Mouse (Mus musculus) frontal cortex, postnatal 36 days (tissue): Measurements from ENCODE around the gene Sde2.
A peak's percentile ranks its signal among the peaks of the same experiment; 100 is the strongest.
"Not testable (repeated sequence)": the region's sequence is repeated elsewhere in the genome, so short reads cannot be mapped to it uniquely, and the experiment has no call there.

ENCODE experiments used
- DNase-seq, 2 experiments: peaks; one replicate each; pipeline ENCODE4 v3.0.0; 2022; ENCODE audit warnings: low spot score in 2 of 2

Gene Sde2

DNA sequence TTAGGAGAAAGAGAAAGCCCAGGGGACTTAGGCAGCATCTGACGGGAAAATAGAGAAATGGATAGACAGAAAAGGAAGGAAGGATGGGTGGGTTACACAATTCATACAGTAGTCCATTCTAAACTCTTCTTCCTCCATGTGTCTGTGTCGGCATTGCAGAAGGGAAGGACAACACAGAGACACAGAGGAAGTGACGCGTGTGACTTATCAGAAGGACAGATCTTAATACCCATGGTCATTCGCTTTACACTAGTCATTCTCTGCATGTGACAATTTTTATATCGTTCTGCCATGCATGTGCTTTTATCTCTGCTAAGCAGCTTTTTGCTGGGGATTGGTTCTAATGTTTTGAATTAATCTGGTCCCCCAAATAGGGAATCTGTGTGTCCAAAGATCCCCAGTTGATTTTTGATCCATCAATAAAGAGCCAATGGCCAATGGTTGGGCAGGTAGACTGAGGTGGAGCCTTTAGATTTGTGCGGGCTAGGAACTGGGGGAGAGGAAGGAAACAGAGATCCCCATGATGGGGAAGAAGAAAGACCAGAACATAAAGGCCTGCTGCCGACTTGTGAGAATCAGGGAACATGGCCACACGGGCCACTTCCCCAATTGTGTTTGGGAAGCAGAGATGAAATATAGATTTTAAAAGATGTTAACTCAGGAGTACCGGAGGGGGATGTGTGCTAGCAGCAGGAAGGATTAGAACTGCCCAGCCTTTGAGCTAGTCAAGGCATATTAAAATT lies 15.5 kb upstream of the Sde2 start:
- no peak for DNase-seq

DNA sequence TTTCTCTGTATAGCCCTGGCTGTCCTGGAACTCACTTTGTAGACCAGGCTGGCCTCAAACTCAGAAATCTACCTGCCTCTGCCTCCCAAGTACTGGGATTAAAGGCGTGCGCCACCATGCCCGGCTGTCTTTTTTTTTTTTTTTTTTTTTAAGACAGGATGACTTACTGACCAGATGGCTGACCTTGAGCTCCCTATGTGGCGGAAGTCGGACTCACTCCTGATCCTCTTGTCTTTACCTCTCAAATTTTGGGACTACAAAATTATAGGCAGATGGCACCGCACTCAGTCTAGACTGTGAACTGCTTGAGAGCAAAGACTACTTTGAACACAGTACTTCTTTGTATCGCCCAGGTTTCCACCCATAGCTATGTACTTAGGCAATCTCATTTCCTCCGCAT lies 14.5 kb upstream of the Sde2 start:
- not testable (repeated sequence) for DNase-seq

DNA sequence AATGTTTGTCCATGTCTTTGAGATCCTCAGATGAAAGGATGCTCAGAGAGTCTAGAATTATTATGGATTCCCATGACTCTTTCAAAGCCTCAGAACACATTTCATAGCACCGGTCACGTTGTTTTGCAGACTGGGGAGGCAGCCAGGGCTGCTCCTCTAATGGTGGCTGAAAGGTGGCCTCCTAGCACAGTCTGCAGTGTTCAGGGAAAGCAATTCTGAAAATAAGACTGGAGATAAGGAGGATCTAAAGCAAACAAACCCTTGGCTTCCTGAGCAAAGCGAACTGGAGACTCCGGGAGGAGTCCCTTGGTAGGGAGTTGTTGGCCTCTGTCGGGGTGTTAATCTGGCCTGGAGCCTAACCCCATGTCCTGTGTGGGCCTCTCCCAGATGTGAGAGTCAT lies 13.7 kb upstream of the Sde2 start:
- DNase-seq: no peak

DNA sequence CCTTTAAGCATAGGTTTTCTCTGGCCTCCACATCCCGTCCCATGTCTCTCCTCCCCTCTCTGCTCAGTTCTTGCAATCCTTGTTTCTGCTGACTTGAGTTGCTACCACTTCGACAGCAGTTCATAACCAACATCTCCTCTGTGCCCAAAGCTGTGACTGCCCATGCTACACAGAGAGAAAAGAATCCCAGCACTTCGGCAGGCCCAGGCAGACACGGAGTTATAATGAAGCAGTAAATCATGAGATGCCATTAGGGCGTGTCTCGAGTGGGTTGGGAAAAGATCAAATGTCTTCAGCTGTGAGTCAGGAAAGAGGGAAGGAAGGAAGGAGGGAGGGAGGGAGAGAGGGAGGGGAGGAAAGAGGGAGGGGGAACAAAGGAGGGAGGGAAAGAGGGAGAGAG lies 12.9 kb upstream of the Sde2 start:
- DNase-seq: no peak

DNA sequence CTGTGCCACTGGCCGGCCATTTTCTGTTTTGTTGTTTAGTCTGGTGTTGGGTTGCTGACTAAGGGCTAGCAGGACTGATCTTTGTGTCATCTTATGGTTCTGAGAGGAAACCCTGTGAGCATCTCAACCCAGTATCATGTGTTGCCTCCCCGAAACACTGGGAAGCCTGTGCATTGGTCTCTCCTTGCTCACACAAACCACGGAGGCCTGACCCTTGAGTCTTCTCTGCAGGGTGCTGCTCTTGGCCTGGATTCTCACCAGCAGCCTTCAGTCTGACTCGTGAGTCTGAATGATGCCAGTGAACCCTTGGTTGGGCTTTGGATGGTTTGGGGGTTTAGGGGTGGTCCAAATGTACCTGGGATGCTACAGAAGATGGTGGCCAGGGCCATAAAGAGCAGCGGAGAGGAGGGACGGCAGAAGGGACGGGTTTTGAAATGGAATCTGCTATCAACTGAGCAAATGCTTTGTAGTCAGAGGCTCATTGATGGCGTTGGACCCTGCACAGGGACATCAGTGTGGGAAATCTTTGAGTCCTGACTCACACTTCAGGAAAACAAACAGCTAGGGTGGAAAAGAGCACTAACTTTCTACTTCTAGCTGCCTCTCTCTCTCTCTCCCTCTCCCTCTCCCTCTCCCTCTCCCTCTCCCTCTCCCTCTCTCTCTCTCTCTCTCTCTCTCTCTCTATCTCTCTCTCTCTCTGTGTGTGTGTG lies 11.6 kb upstream of the Sde2 start:
- no peak for DNase-seq

DNA sequence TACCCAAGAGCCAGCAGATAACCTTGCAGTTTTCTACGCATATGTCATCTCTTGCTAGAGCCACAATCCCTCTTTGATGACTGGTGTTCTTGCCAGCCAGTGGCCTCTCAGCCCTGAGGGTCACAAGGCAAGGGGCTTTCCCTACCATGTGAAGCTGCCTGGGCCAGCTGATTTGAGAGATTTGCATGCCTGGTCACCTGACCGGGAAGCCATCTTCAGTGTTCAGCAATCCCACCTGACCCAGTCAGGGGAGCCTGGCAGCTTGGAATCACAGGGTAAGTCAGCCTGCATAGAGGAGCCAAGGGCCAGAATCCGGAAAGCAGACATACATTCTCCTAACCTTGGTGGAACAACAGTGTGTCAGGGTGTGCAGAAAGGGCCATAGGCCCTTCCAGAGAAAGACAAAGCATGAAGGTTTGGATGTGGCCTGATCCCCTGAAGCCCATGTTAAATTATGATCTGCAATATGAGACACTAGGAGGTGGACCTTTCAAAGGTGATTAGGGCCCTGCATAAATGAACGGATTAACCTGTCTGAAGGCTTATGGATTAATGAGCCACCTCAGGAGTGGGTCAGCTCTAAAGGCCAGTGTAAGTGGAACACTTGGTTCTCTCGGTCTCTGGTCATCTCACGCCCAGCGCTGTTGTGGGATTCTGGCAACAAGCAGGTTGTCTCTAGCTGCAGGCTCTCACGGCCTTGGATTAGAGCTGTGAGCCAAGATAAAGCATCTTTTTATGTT lies 9.2 kb upstream of the Sde2 start:
- no peak for DNase-seq

DNA sequence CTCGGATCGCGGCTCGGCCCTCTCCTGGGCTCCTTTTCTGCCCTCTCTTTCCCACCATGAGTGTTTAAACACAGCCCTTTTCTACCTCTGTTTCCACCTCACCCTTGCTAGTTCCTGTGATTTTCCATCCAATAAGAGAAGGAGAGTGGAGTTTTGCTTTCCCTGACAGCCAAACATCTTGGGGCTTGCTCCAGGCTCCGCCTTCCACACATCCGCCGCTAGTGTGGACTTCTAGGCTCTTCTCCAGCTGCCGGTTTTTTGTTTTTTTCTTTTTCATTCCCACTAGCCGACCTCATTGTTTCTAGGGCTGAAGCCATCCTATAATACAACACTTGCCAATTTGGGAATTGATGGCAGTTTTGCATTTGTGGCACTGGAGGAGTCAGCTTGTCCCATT lies 2.8 kb upstream of the Sde2 start:
- DNase-seq: peak; percentile 63 to 76

DNA sequence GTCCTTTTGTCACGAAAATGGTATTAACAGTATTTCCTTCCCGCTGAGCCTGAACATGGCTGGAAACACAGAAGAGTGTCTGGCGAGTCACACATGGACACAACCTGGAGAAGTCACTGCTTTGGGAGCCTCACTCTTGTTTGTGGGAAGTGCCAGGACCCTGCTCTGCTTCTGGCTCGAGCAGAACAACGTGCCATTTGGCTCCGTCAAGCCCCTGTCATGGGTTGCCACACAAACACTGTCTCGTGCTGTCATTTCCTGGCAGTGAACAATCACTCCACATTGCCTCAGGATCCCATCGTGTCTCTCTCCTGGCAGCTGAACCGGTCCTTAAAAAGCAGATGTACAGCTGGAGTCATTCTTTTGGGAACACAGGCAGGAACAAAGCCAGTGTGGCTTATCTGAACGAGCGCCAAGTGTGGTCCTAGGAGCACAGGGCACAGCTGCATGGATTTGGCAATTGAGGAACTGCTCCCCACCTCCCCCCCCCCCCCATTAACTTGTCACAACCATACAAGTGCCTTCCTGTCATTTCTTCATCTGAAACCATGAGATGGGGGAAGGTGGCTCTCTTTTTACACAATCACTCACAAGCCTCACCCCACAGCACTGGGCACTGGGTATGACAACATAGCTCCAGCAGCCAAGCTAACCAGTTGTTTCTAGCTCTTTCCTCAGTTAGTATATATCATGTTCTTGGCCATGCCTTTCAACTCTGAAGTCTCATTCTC lies 2.3 kb upstream of the Sde2 start:
- peak; percentile 32 to 41 for DNase-seq

DNA sequence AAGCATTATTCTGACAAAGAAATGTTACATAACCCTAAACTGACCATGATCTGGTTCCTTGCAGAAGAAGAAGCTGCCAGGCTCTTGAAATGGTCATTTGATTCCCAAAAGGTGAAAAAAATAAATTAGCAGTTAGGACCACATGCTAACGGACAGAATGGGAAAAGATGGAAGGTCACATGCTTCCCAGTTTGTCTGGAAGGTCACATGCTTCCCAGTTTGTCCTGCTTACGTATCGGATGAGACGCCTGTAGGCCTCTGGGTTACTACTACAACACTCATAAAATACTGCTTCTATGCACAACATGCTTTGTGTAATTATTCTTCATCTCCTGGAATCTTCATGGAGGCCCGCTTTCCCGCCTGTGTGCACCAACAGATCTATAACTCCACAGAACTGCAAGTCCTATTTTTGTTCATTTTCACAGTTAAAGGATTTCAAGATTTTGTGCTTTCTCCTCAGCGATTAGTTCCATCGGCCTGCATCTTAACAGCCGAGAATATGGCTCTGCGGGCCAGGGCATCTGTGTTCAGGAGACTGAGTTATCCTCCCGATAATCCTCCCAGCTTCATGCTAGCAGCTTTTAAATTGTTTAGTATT lies 1.1 kb upstream of the Sde2 start:
- peak in 1 of 2 experiments; percentile 22 for DNase-seq

DNA sequence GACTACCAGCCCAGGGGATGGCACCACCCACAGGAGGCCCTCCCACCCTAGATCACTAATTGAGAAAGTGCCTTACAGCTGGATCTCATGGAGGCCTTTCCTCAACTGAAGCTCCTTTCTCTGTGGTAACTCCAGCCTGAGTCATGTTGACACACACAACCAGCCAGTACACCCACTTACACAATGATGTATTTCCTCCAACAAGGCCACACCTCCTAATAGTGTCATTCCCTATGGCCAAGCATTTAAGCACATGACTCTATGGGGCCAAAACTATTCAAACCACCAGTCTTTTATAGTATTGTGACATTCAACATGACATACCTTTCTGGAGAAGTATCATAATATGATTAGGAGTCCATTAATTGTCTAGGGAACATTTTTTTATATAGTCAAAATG lies 7.8 kb downstream of the Sde2 start:
- no peak for DNase-seq

DNA sequence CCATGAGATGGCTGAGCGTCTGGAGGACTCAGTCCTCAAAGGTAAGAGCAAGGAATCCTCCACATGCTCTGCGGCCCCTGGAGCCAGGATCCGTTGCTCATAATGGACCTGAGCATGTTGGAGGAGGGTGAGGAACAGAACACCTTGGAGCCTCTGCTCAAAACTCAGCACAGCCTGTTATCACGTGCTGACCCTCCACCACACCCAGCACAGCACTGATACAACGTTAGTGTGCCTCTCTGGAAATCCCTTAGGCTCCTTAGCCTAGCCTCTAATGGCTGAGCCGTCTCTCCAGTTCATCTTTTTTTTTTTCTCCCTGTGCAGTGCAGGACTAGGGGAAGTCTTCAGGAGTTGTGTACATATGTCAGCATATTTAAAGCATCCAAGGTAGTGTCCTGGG lies 9.1 kb downstream of the Sde2 start:
- DNase-seq: no peak

DNA sequence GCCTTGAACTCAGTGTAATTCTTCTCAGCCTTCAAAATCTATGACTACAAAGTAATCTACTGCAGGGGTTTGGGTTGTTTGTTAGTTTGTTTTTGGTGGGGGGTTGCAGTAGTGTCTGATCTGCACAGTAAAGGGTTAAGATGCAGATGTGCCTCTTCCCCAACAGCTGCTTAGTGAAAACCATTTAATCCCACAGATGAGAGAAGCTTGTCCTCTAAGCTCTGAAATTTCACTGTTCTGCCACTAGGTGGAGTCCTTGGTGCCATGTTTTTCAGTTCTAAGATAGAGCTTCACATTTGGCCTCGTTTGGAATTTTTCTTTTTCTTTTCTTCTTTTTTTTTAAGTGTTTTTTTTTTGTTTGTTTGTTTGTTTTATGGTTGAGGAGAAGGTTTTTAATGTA lies 12.7 kb downstream of the Sde2 start:
- DNase-seq: peak in 1 of 2 experiments; percentile 36

DNA sequence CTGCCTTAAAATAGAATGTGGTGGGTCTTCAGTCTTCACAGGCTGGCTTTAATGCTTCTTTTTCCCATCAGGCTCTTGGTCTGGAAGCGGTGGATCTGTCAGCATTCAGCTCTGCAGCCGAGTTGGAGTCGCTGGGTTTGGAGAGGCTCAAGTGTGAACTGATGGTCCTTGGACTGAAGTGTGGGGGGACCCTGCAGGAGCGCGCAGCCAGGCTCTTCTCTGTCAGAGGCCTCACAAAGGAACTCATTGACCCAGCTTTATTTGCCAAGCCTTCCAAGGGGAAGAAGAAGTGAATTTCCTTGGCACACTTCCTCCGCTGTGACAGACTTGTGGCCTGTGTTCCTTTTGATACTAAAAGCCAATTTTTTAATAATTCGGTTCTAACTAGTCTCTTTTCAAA lies 15.1 kb downstream of the Sde2 start:
- DNase-seq: no peak

DNA sequence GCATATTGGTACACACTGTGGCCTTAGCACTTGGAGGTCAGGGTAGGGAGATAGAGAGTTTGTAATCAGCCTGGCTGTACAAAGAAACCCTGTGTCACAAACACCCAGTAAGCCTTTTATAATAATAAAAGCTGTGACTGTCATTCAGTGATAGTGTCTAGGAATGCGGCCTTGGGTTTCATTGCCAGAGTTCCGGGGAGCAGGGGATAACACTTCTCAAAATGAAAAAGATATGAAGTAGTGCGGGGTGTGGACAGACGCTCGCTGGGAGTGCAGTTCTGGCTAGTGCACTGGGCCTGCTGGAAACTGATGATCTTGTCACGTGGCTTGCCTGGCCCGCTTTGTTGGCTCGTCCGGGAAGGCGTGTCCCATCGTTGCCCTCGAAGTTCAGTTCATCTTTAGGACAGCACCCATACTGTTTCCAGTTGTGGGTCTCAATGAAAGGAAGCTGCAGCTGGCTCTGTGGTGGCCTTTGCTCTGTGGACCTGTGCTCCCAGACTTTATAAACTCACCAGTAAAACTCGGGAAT lies 19.3 kb downstream of the Sde2 start:
- DNase-seq: no peak

DNA sequence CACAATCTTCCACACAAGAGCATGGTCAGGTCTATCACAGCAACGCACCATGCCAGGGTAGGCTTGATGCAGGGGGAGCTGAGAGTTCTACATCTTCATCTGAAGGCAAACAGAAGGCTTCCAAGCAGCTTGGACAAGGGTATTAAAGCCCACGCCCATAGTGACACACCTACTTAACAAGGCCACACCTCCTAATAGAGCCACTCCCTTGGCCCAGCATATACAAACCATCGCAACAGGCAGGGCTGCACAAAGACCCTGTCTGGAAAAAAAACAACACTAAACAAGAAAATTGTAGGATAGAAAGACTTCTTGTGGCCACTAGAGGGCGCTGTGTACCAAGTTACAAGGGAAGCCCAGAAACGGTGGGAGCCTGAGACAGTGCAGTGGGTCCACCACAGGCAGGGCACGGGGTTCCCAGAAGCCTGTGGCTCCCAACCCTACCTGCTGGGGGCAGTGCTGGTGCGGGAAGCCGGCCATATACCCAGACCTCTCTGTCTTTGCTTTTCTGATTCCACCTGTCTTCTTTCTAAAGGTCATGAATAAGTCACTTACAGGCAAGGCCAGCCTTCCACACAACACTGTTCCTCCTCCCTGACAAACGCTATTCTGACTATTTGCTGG lies 23.0 kb downstream of the Sde2 start:
- no peak for DNase-seq

DNA sequence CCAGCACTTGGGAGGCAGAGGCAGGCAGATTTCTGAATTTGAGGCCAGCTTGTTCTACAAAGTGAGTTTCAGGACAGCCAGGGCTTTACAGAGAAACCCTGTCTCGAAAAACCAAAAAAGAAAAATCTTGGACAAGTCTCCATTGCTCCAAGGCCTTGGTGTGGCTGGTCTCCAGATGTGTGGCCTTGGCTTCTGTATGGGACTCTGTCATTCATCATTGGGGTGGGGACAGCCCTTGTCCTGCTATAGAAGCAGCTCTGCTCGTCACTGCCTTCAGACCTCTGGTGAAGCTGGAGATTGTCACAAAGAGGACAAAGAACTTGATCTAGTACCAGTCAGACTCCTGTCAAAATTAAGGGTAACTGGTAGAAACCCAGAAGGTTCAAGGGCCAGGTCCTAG lies 23.7 kb downstream of the Sde2 start:
- no peak for DNase-seq

DNA sequence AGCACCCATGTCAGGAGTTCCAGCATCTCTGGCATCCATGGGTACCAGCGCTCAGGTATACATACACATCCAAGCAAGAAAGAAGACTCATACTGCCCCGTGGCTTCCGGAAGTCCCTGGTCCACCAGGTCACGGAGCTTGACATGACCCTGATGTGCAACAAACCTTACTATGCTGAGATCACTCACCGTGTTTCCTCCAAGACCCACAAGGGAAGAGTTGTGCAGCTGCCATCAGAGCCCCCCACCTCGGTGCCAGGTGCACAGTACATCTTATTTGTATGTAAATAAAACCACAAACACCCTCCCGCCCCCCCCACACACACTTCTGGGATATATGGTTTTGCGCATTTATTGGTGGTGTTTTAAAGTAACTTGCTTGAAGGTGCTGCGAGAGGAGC lies 24.2 kb downstream of the Sde2 start:
- DNase-seq: no peak

DNA sequence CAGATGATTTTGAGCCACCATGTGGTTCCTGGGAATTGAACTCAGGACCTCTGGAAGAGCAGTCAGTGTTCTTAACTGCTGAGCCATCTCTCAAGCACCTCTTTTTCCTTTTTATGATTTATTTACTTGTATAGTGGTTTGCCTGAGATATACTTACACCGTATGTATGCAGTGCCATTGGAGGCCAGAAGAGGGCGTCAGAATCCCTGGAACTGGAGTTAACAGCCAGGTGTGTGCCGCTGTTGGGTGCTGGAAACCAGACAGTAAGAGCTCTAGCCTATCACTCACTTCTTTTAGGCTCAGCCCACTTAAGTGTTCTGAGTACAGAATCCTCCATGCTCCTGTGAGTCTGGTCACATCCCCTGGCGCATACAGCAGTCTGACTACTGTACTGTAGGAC lies 26.5 kb downstream of the Sde2 start:
- no peak for DNase-seq

DNA sequence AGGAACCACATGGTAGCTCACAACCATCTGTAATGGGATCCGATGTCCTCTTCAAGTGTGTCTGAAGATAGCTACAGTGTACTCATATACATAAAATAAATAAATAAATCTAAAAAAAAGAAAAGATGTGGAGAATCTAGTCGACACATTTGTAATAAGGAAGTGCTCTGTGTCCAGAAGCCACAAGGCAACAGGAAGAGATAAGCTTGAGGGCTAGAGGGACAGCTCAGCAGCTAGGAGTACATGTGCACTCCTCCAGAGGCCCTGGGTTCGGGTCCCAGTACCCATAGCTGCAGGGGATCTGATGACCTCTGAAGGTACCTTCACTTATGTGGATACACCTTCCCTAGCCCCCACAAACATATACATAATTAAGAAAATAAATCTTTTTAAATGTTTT lies 30.8 kb downstream of the Sde2 start:
- DNase-seq: no peak

DNA sequence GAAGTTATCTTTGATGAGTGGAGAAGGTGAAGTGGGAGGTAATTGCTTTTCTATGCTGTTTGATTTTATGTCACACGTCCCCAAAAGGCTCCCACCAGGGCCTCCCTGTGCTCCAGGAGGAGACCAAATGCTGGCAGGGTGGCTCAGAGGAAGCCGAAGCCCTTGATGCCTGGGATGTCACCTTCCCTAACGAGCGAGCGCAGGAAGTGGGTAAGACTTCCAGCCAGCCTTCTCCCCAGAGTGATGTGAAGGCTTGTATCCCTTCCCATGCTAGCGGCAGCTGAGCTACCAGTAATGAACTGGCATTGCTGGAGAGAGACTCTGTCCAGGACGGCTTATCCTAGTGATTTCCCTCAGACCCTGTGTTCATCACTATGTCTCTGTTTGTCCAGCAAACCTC lies 32.8 kb downstream of the Sde2 start:
- no peak for DNase-seq

DNA sequence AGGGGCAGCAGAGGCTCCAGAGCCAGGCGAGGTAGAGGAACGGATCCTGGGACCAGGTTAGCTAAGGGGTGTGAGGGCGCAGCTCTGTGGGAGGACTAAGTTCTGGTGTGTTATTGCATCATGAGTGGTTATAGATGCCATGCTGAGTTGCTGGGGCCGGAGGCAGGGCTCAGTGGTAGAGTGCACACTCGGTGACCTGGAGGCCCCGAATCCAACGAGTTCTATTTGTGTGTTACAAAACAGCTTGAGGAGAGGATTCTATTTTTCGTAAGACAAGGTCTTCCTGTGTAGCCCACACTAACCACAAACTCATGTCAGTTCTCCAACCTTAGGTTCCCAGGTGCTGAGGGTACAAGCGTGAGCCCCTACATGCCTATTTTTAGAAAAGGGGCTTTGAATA lies 33.6 kb downstream of the Sde2 start:
- DNase-seq: no peak
